Mouse (Mus musculus): Measurements from ENCODE around the gene Tbc1d4.
"Not testable (repeated sequence)": the region's sequence is repeated elsewhere in the genome, so short reads cannot be mapped to it uniquely, and the experiment has no call there.

The Tbc1d4 gene

GRCm38 (mm10) chr14:101594001-101594400 lies 15.0 kb downstream of the Tbc1d4 start:
- DNase-seq, result no peak

GRCm38 (mm10) chr14:101593340-101593739 lies 15.7 kb downstream of the Tbc1d4 start:
- no peak for DNase-seq

GRCm38 (mm10) chr14:101591101-101591500 lies 17.9 kb downstream of the Tbc1d4 start:
- no peak for DNase-seq

GRCm38 (mm10) chr14:101588209-101588991 lies 20.6 kb downstream of the Tbc1d4 start:
- DNase-seq, result not testable (repeated sequence)

- DNase-seq, result not testable (repeated sequence)
Observed at GRCm38 (mm10) chr14:101587366-101588040, 21.5 kb downstream of the Tbc1d4 start.

GRCm38 (mm10) chr14:101586096-101586495 lies 22.9 kb downstream of the Tbc1d4 start:
- no peak for DNase-seq

- DNase-seq, result no peak
Observed at GRCm38 (mm10) chr14:101575651-101576050, 33.3 kb downstream of the Tbc1d4 start.

- no peak for DNase-seq
Observed at GRCm38 (mm10) chr14:101574536-101574935, 34.5 kb downstream of the Tbc1d4 start.

- DNase-seq, result no peak
Observed at GRCm38 (mm10) chr14:101573107-101573614, 35.8 kb downstream of the Tbc1d4 start.

- no peak for DNase-seq
Observed at GRCm38 (mm10) chr14:101568828-101569227, 40.2 kb downstream of the Tbc1d4 start.

- DNase-seq, result no peak
Observed at GRCm38 (mm10) chr14:101566717-101567116, 42.3 kb downstream of the Tbc1d4 start.

- no peak for DNase-seq
Observed at GRCm38 (mm10) chr14:101565661-101566060, 43.3 kb downstream of the Tbc1d4 start.

GRCm38 (mm10) chr14:101561251-101561701 lies 47.7 kb downstream of the Tbc1d4 start:
- no peak for DNase-seq

GRCm38 (mm10) chr14:101559446-101559845 lies 49.5 kb downstream of the Tbc1d4 start:
- DNase-seq, result no peak

GRCm38 (mm10) chr14:101548885-101549573 lies 60.0 kb downstream of the Tbc1d4 start:
- no peak for DNase-seq

GRCm38 (mm10) chr14:101541863-101542262 lies 67.1 kb downstream of the Tbc1d4 start:
- DNase-seq, result no peak

- no peak for DNase-seq
Observed at GRCm38 (mm10) chr14:101541141-101541540, 67.8 kb downstream of the Tbc1d4 start.

GRCm38 (mm10) chr14:101540466-101540865 lies 68.5 kb downstream of the Tbc1d4 start:
- no peak for DNase-seq

GRCm38 (mm10) chr14:101537906-101538305 lies 71.1 kb downstream of the Tbc1d4 start:
- DNase-seq, result no peak

GRCm38 (mm10) chr14:101537413-101537812 lies 71.6 kb downstream of the Tbc1d4 start:
- DNase-seq, result no peak

- no peak for DNase-seq
Observed at GRCm38 (mm10) chr14:101532090-101532695, 76.8 kb downstream of the Tbc1d4 start.

- DNase-seq, result no peak
Observed at GRCm38 (mm10) chr14:101530455-101530854, 78.5 kb downstream of the Tbc1d4 start.

- DNase-seq, result no peak
Observed at GRCm38 (mm10) chr14:101529194-101529593, 79.8 kb downstream of the Tbc1d4 start.

Measured in spleen, adult 18-20 months (tissue).